Mouse (Mus musculus) cortical plate, adult 2 months (tissue): Measurements from ENCODE around the gene Camta2. TPM values are rescaled to one million over a fixed set of nuclear protein-coding genes. Genes with fewer than 3 reads are reported as not detected.
A peak's percentile ranks its signal among the peaks of the same experiment; 100 is the strongest.

Experiments used
- H3K27ac ChIP-seq: fragments of 200-500 bp; 2 replicates; pipeline ENCODE4 v1.5.1; 2012; ENCODE audit warnings: low read length, control low read depth, inconsistent platforms; ENCODE audit not compliant: insufficient read depth
- H3K4me1 ChIP-seq: fragments of 200-500 bp; 2 replicates; pipeline ENCODE4 v1.6.1; 2011; ENCODE audit warnings: low read length; ENCODE audit not compliant: control insufficient read depth, insufficient read depth
- H3K4me3 ChIP-seq: fragments of 200-500 bp; 2 replicates; pipeline ENCODE4 v1.5.1; 2011; ENCODE audit warnings: mild to moderate bottlenecking, low read length, control low read depth; ENCODE audit not compliant: insufficient read depth
- CTCF ChIP-seq: fragments of 200-500 bp; IDR thresholded peaks from 2 replicates; pipeline ENCODE4 v1.5.1; 2011; ENCODE audit warnings: mild to moderate bottlenecking, control low read depth, low read length; ENCODE audit not compliant: insufficient read depth; ENCODE audit errors: extremely low read depth
- POLR2A ChIP-seq: fragments of 200-500 bp; IDR thresholded peaks from 2 replicates; pipeline ENCODE4 v1.6.1; 2011; ENCODE audit warnings: mild to moderate bottlenecking, low read length, control low read depth; ENCODE audit not compliant: insufficient read depth; ENCODE audit errors: extremely low read depth
- polyA plus RNA-seq: library from polyadenylated mRNA; depleted of rRNA; stranded (reverse); fragments of >200 nt; gene quantifications from 2 replicates; pipeline ENCODE4 v1.2.3, GENCODE M21; 2012

Camta2 gene
- polyA plus RNA-seq, 1 experiment = 126 TPM

- TF ChIP-seq CTCF = no peak
- no peak for TF ChIP-seq POLR2A
- Histone ChIP-seq H3K4me3 (no peak overlapping the region; the same call in 1 of the 2 replicates), H3K4me1 (peaks cover 2% of the 10 kb centered on the region; the same call in 1 of the 2 replicates), H3K27ac (no peak overlapping the region)
These were observed 11.1 kb upstream of the Camta2 start for GRCm38 (mm10) chr11:70699051-70699450.

- Histone ChIP-seq H3K27ac (no peak overlapping the region), H3K4me1 (peaks cover 2% of the 10 kb centered on the region; the same call in 1 of the 2 replicates), H3K4me3 (no peak overlapping the region)
- no peak for TF ChIP-seq CTCF
- no peak for TF ChIP-seq POLR2A
These were observed 9.5 kb upstream of the Camta2 start for GRCm38 (mm10) chr11:70697376-70697775.

- H3K27ac ChIP-seq = no peak overlapping the region
- TF ChIP-seq CTCF (no peak), POLR2A (no peak)
- peaks cover 2% of the 10 kb centered on the region for H3K4me1 ChIP-seq
- no peak overlapping the region for H3K4me3 ChIP-seq
These were observed 5.6 kb upstream of the Camta2 start for GRCm38 (mm10) chr11:70693504-70693903.

GRCm38 (mm10) chr11:70689578-70689977, 1.7 kb upstream of the Camta2 start:
- Histone ChIP-seq H3K4me1 (peaks cover 4% of the 10 kb centered on the region), H3K4me3 (no peak overlapping the region), H3K27ac (no peak overlapping the region)
- TF ChIP-seq CTCF = no peak
- no peak for TF ChIP-seq POLR2A

GRCm38 (mm10) chr11:70688372-70688771, 467 bp upstream of the Camta2 start:
- H3K27ac ChIP-seq = peak overlapping the region; percentile 92
- TF ChIP-seq CTCF (no peak), POLR2A (no peak)
- peaks cover 4% of the 10 kb centered on the region for H3K4me1 ChIP-seq
- peak overlapping the region; percentile 87 for H3K4me3 ChIP-seq

- H3K4me1 ChIP-seq = peaks cover 8% of the 10 kb centered on the region
- peak overlapping the region; percentile 87 for H3K4me3 ChIP-seq
- 0 out of 2 replicates have a peak, but pooled peaks have one; percentile 17 for TF ChIP-seq POLR2A
- TF ChIP-seq CTCF = no peak
- H3K27ac ChIP-seq = peak overlapping the region; percentile 92
These were observed 871 bp downstream of the Camta2 start for GRCm38 (mm10) chr11:70686901-70687566.

- H3K4me3 ChIP-seq = no peak overlapping the region
- TF ChIP-seq CTCF = no peak
- peak; percentile 13; the same call in 1 of the 2 replicates for TF ChIP-seq POLR2A
- 0 out of 2 replicates have a peak overlapping the region, but pooled peaks have one; percentile 25 for H3K27ac ChIP-seq
- peaks cover 8% of the 10 kb centered on the region for H3K4me1 ChIP-seq
These were observed 4.3 kb downstream of the Camta2 start for GRCm38 (mm10) chr11:70683640-70684039.

- TF ChIP-seq CTCF = peak; percentile 55
- no peak for TF ChIP-seq POLR2A
- no peak overlapping the region for H3K4me3 ChIP-seq
- H3K27ac ChIP-seq = no peak overlapping the region
- peaks cover 5% of the 10 kb centered on the region for H3K4me1 ChIP-seq
These were observed 5.9 kb downstream of the Camta2 start for GRCm38 (mm10) chr11:70681897-70682581.

GRCm38 (mm10) chr11:70681170-70681569, 6.7 kb downstream of the Camta2 start:
- H3K4me3 ChIP-seq = no peak overlapping the region
- no peak overlapping the region for H3K27ac ChIP-seq
- TF ChIP-seq POLR2A (no peak), CTCF (no peak)
- H3K4me1 ChIP-seq = peaks cover 5% of the 10 kb centered on the region

GRCm38 (mm10) chr11:70679894-70680293, 8.0 kb downstream of the Camta2 start:
- no peak overlapping the region for H3K4me3 ChIP-seq
- H3K4me1 ChIP-seq = peaks cover 5% of the 10 kb centered on the region
- TF ChIP-seq CTCF = no peak
- TF ChIP-seq POLR2A = no peak
- no peak overlapping the region for H3K27ac ChIP-seq
